Mouse (Mus musculus): ENCODE data around the gene Nr1h4.
A peak's percentile ranks its signal among the peaks of the same experiment; 100 is the strongest.

Nr1h4 gene

GRCm38 (mm10) chr10:89470596-89471353 is 62.6 kb downstream of the Nr1h4 start:
- DNase-seq: no peak

GRCm38 (mm10) chr10:89464760-89465405 is 68.5 kb downstream of the Nr1h4 start:
- no peak for DNase-seq

- DNase-seq: peak; percentile 44
Observed at GRCm38 (mm10) chr10:89462890-89463289, 70.5 kb downstream of the Nr1h4 start.

GRCm38 (mm10) chr10:89461856-89462507 is 71.4 kb downstream of the Nr1h4 start:
- DNase-seq: peak; percentile 84

- no peak for DNase-seq
Observed at GRCm38 (mm10) chr10:89460972-89461371, 72.4 kb downstream of the Nr1h4 start.

DNA sequence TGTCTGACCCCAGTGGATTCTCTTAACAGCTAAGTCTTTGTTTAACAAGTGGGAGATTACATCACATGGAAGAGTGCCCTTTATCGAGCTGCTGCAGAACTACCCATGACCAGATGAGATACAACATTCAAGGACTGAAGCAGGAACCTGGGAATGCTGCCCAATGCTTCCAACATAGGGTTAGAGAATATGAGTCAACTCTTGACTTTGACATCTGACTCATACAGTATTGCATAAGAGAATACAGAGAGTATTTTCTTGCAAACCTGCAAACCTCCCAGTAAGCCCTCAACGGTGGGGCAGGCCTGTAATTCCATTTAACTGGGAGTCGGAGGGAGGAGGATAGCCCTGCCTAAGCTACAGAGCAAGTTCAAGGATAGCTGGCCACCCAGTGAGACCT is 74.6 kb downstream of the Nr1h4 start:
- no peak for DNase-seq

DNA sequence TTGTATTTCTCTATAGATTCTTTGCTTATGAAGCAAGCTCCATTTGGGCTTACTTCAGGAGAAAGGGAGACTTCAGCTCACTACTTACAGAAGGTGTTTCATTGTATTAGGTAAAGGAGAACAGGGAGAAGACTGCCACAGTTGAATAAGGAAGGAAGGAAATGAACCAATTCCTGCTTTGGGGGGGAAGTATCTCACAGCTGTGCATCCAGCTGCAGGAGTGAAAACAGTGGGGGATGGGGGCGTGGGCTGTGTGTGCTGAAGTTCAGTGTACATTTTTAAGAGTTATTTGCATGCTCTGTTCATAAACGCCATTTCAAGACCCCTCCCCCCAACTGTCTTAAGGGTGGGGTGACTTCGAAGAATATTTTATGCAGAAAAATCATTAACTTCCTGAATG is 79.6 kb downstream of the Nr1h4 start:
- peak; percentile 64 for DNase-seq

- DNase-seq: no peak
Observed at GRCm38 (mm10) chr10:89453068-89453641, 80.2 kb downstream of the Nr1h4 start.

DNA sequence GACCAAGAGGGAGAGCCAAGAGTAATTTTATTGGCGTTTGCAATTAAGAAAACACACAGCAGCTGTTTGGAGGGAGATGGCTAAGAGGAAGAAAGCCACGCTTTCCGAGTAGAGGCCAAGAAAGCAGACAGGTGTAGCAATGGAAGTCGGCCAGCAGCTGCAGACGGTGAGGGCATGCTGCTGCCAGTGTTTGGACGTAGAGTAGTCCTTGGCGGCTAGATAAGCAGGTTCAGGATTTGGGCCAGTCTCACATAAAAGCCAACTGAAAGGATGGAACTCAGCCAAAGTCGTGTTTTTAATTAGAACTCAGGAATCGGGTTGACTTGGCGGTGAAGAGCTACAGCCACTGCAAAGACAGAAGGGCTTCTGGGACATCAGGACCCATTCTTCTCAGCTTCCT is 83.0 kb downstream of the Nr1h4 start:
- DNase-seq: peak; percentile 40

DNA sequence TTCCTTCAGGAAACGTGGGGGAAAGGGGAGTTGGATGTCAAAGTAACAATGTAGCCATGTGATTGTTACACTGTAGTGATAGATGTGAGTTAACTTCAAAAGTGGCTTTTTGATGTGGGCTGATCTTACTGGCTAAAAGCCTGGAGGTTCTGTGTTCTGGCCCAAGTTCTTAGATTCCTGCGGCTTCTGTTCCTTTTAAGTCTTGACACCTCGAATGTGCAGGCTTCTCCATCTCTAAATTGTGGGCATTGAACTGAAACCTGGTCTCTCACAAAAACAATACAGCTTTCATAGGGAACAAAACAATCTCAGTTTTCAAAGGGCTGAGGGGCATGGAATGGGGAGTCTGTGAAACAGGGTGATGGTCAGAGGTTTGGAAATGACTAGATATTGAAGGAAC is 89.0 kb downstream of the Nr1h4 start:
- DNase-seq: no peak

GRCm38 (mm10) chr10:89443623-89444151 is 89.7 kb downstream of the Nr1h4 start, which contains the start of gene Gas2l3:
TSS of gene Gas2l3 (minus strand) at chr10:89443967.
- peak; percentile 90 for DNase-seq

DNA sequence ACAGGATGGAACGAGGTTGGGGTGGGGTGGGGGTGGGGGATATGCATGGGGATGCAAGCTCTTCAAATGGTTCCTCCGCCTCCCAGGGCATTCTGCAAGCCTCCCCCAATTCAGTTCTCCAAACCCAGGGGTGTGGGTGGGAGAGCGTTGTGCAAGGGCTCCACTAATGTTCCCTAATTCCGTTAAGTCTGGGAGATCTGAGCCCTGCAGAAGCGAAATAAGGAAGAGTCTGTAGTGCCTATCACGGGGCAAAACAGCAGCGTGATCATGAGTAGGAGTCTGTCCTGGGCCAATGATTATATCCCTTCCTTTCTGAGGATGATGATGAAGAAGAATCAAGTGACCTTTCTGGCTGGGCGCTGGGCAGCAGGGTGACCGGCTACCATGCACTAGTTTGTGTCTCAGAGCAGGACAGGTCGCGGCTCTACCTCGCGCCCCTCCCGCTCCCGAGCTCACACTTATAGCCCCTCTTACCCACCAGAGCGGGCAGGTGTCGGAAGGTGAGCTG is 90.2 kb downstream of the Nr1h4 start:
- peak; percentile 29 for DNase-seq

GRCm38 (mm10) chr10:89442640-89443039 is 90.7 kb downstream of the Nr1h4 start:
- no peak for DNase-seq

DNA sequence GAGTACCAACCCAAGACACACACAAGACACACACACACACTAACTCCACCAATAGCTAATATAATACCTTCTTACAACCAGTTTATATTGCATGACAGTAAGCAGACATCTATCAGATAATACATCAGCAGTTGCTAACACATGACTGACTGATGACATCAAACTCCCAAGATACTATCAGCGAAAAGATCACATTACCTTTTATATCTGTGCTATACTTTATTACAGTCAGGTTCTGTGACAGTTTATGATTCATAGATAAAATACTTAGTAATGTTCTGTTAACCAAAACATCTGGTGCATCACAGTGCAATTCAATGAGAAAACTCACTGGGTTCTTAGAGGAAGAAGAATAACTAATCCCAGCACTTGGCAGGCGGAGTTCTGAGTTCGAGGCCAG is 91.4 kb downstream of the Nr1h4 start:
- no peak for DNase-seq

DNA sequence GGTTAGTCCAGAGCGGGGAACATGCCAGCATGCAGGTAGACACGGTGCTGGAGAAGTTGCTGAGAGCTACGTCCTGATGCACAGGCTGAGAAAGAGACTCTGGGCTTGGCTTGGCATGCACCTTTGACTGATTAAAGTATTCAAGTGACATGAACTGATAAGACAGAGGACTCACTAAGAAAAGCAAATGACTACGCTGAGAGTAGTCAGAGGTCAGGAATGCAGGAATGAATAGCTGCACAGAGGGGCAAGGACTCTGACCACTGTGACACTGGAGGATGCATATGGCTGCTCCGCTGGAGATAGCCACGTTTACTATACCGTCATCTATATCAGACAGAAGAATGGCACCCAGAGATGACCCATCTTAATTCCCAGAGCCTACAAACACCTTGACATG is 94.0 kb downstream of the Nr1h4 start:
- no peak for DNase-seq

DNA sequence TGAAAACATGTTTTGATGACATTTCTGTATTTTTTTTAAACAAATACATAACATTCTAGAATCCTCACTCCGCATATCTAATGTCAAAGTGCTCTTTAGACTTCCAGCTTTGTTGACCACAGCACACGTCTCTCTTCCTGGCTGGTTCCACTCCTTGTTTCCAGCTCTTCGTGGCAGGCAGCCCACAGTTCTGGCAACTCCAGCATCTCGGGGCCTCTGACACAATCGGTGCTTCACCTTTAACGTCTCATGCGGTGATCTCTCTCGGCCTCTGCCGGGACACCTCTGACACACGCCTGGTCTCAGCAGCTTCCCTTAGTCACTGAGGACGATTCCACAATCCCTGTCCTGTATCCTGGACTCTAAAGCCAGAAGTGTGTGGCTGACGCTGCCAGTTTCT is 95.4 kb downstream of the Nr1h4 start:
- DNase-seq: no peak

DNA sequence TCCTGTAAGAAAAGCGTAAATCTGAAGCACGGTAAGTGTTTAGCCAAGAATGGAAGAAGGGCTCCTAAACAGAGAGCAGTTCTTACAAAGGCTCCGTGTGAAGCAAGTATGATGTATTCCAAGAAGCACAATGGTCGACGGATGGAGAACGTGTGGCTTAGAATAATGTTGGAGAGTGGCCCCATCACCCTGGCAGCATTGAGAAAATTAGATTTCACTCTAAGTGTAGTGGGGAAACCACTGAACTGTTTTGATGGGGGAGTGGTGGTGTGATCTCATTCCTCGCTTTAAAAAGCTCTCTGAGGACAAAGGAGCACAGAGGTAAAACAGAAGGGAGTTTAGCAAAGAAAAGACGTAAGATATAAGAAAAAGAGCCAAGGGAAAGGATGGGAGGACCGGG is 95.9 kb downstream of the Nr1h4 start:
- no peak for DNase-seq

DNA sequence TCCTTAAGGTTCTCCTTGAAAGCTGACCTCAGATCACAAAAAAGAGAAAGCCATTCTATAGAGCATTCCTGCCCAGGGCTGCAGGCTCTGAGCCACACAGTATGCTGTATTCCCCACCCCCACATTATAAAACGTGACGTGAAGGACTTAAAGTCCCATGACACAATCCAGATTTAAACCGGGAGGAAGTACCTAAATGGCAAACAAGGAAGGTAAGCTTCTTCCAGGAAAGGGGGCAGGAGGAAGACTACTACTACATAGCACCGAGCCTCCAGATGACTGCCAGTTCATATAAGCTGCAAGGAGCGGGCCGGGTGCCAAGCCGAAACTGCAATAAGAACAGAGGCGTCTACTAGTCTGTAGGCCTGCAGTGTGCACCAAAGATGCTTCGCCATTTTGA is 97.5 kb downstream of the Nr1h4 start:
- no peak for DNase-seq

GRCm38 (mm10) chr10:89435413-89435812 is 98.0 kb downstream of the Nr1h4 start:
- no peak for DNase-seq

- no peak for DNase-seq
Observed at GRCm38 (mm10) chr10:89434509-89435210, 98.7 kb downstream of the Nr1h4 start.

GRCm38 (mm10) chr10:89432743-89433142 is 100.6 kb downstream of the Nr1h4 start:
- DNase-seq: no peak

DNA sequence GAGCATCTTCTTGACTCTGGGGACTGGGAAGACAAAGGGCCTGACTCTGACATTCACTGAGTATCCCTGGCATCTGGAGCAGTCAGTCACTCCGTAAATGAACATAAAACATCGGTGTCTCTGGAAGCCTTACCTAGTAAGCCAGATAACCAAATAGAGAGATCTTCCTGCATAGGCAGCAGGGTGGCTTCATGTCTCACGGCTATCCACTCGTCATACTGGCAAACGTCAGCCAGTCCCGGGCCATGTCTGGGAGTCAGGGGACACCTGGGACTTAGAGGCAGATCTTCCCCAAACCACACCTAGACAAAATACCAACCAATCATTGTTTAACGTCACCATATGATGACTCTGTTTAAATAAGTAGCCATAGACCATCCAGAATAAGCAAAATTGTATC is 102.6 kb downstream of the Nr1h4 start:
- DNase-seq: no peak

Measured in thymus, postnatal 4 days (tissue).